Mouse (Mus musculus): ENCODE data around the gene Olfr1491.

Gene Olfr1491

DNA sequence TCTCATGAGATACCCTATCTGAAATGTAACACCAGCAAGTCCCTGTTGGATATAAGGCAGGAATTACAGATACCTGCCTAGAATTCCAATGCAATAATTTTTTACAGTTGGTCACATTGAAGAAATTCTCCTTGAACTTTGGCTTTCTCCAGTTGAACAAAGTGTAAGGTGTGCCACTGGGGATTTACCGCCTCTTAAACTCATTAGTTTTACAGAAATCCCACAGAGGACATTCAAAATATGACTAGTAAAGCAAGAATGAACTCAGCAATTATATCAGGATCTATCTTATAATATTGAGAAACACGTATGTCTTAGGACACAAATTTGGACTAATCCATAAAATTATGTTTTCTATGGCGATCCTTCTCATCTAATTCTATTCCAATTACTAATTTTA, at the start of gene Olfr1491:
Gene Olfr1491, plus strand, starts transcription at position 301 of the 400 bp plus-strand sequence.
- Histone ChIP-seq H3K27me3 (ENCODE audit: control insufficient read depth, insufficient read depth, low read length, poor library complexity, severe bottlenecking) (no peaks in the 10 kb centered on the region), H3K36me3 (ENCODE audit: control insufficient read depth, insufficient read depth, low read length, poor library complexity, severe bottlenecking) (no peaks in the 10 kb centered on the region)
- no peak for DNase-seq (ENCODE audit: low read depth, low spot score)

DNA sequence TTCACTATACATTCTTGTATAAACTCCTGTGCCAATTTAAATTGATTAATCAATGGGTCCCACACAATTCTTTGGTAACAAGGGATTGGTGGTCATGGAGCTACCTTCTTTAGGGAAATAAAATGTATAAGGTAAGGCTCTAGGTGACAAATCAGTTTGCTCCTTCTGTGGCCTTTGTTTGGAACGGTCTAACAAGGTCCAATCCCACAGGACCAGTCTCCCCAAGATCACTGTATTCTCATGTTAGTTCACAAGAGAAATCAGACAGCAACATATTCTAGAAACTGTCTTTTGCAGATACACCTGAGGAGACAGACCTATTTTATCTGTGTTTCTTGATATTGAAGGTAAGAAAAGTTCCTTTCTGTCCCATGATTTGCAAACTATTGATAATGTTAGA, 46.3 kb upstream of the Olfr1491 start, which contains the start of gene Olfr1490:
Gene Olfr1490, plus strand, starts transcription at position 301 of the 400 bp plus-strand sequence.
- DNase-seq (ENCODE audit: low read depth, low spot score), result no peak
- H3K36me3 ChIP-seq (ENCODE audit: control insufficient read depth, insufficient read depth, low read length, poor library complexity, severe bottlenecking), result no peaks in the 10 kb centered on the region

DNA sequence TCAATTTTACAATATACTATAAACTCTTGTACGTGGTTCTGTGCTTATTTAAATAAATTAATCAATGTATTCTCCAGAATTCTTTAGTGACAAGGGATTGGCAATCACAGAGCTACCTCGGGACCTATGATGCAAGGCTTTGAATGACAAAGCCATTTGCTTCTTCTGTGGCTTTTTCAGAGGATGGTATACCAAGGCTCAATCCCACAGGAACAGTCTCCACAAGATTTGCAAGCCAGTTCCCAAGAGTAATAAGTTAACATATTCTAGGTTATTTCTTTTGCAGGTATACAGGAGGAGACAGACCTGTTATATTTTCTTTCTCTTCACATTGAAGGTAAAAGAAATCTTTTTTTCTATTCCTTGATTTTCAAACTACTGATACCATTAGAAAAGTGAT, 25.9 kb downstream of the Olfr1491 start, which contains the start of gene Olfr1493-ps1:
Gene Olfr1493-ps1, plus strand, starts transcription at position 301 of the 400 bp plus-strand sequence.
- H3K27me3 ChIP-seq (ENCODE audit: control insufficient read depth, insufficient read depth, low read length, poor library complexity, severe bottlenecking), result no peaks in the 10 kb centered on the region
- no peak for DNase-seq (ENCODE audit: low read depth, low spot score)
- no peaks in the 10 kb centered on the region for H3K36me3 ChIP-seq (ENCODE audit: control insufficient read depth, insufficient read depth, low read length, poor library complexity, severe bottlenecking)

More for the DNA sequence above, 46.3 kb upstream of the Olfr1491 start, which contains the start of gene Olfr1490:
- no peaks in the 10 kb centered on the region for H3K27me3 ChIP-seq (ENCODE audit: control insufficient read depth, insufficient read depth, low read length, poor library complexity, severe bottlenecking)

DNA sequence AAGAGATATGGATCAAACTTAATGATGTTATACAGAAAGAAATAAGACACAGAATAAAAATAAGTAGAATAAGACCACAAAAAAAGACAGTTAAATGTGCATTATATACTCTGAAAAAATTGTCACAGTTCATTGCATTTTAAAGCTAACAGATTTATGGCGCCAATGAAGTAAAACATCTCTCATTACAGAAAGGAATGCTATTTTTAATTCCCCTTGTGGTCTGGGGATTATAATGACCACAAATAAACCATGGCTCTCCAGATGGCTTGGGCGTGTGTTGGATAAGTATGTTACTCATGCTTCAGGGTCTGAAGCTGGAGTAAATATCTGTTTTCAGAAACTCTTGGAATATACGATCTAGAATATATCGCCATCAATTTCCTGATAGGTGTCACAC, 42.4 kb downstream of the Olfr1491 start, which contains the start of gene Olfr1494:
Gene Olfr1494, plus strand, starts transcription at position 301 of the 400 bp plus-strand sequence.
- no peak for DNase-seq (ENCODE audit: low read depth, low spot score)
- H3K36me3 ChIP-seq (ENCODE audit: control insufficient read depth, insufficient read depth, low read length, poor library complexity, severe bottlenecking), result no peaks in the 10 kb centered on the region
- no peaks in the 10 kb centered on the region for H3K27me3 ChIP-seq (ENCODE audit: control insufficient read depth, insufficient read depth, low read length, poor library complexity, severe bottlenecking)

DNA sequence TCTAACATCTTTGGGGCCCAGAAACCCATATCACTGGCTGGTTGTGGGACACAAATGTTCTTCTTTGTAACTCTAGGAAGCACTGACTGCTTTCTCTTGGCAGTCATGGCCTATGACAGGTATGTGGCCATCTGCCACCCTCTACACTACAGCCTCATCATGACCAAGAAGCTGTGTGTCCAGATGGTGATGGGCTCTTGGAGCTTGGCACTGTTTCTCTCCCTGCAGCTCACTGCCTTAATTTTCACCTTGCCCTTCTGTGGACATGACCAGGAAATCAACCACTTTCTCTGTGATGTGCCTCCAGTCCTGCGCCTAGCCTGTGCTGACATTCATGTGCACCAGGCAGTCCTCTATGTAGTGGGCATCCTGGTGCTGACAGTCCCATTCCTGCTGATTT, 52.3 kb downstream of the Olfr1491 start:
- no peak for DNase-seq (ENCODE audit: low read depth, low spot score)
- Histone ChIP-seq H3K27me3 (ENCODE audit: control insufficient read depth, insufficient read depth, low read length, poor library complexity, severe bottlenecking) (no peaks in the 10 kb centered on the region), H3K36me3 (ENCODE audit: control insufficient read depth, insufficient read depth, low read length, poor library complexity, severe bottlenecking) (no peaks in the 10 kb centered on the region)
